Mouse (Mus musculus): ENCODE data around the gene Gpr142.

- TF ChIP-seq MAFK (IDR thresholded peaks at IDR 0.05; ENCODE audit: insufficient read depth, low read depth, low read length), result no peak
- no peak for TF ChIP-seq CHD2 (IDR thresholded peaks at IDR 0.05; ENCODE audit: low read depth, low read length)
These were observed 34.4 kb downstream of the Gpr142 start for GRCm38 (mm10) chr11:114833166-114833565.

Data from ES-E14 (cell line).